Mouse (Mus musculus): ENCODE measurements around the gene Pir.

GRCm38 (mm10) chrX:164370576-164370975 is 101.4 kb downstream of the Pir start:
- no peak for TF ChIP-seq ZNF384 (IDR thresholded peaks at IDR 0.05; ENCODE audit: low read depth, low read length)
- TF ChIP-seq HCFC1 (IDR thresholded peaks at IDR 0.05; ENCODE audit: borderline replicate concordance, insufficient read depth, low read length), result no peak
